Mouse (Mus musculus): ENCODE data around the gene Nsmf. TPM values are rescaled to one million over a fixed set of nuclear protein-coding genes. Genes with fewer than 3 reads are reported as not detected.

The Nsmf gene
- polyA plus RNA-seq, 1 experiment from 2014 or later = 71.1 TPM

Small RNA genes within 50 kb of the gene (microRNA-seq; reads per million reads assigned to microRNA genes)
- not detected for gene Gm24328
- not detected for gene Mir7664

Other genes starting within 250 kb of the Nsmf start
- gene Ehmt1, start 134.7 kb upstream of the Nsmf start, polyA plus RNA-seq (2015; fragmentation: Nextera tagmentation; extraction: Ambion mirVana) = 89.4 and 91.7 TPM in 2 replicates
- 98.8 and 116 TPM in 2 replicates for gene Arrdc1, start 119.1 kb upstream of the Nsmf start, polyA plus RNA-seq (2015; fragmentation: Nextera tagmentation; extraction: Ambion mirVana)
- gene Zmynd19, start 104.6 kb upstream of the Nsmf start, polyA plus RNA-seq (2015; fragmentation: Nextera tagmentation; extraction: Ambion mirVana) = 16.3 and 17.0 TPM in 2 replicates
- 24.5 and 26.0 TPM in 2 replicates for gene Dph7, start 92.0 kb upstream of the Nsmf start, polyA plus RNA-seq (2015; fragmentation: Nextera tagmentation; extraction: Ambion mirVana)
- gene Mrpl41, start 79.3 kb upstream of the Nsmf start, polyA plus RNA-seq (2015; fragmentation: Nextera tagmentation; extraction: Ambion mirVana) = 106 and 114 TPM in 2 replicates
- 5.1 and 7.9 TPM in 2 replicates for gene Pnpla7, start 78.3 kb upstream of the Nsmf start, polyA plus RNA-seq (2015; fragmentation: Nextera tagmentation; extraction: Ambion mirVana)
- 0.31 and 0.52 TPM in 2 replicates for gene Entpd8, start 25.9 kb downstream of the Nsmf start, polyA plus RNA-seq (2015; fragmentation: Nextera tagmentation; extraction: Ambion mirVana)
- gene Noxa1, start 40.8 kb downstream of the Nsmf start, polyA plus RNA-seq (2015; fragmentation: Nextera tagmentation; extraction: Ambion mirVana) = 1.0 and 1.1 TPM in 2 replicates
- gene Nrarp, start 126.4 kb downstream of the Nsmf start, polyA plus RNA-seq (2015; fragmentation: Nextera tagmentation; extraction: Ambion mirVana) = 15.7 and 16.0 TPM in 2 replicates
- 8.8 and 11.7 TPM in 2 replicates for gene Tor4a, start 142.5 kb downstream of the Nsmf start, polyA plus RNA-seq (2015; fragmentation: Nextera tagmentation; extraction: Ambion mirVana)
- 121 and 122 TPM in 2 replicates for gene Nelfb, start 157.1 kb downstream of the Nsmf start, polyA plus RNA-seq (2015; fragmentation: Nextera tagmentation; extraction: Ambion mirVana)
- gene Stpg3, start 160.3 kb downstream of the Nsmf start, polyA plus RNA-seq (2015; fragmentation: Nextera tagmentation; extraction: Ambion mirVana) = not detected in 2 replicates
- gene Fam166a, start 164.4 kb downstream of the Nsmf start, polyA plus RNA-seq (2015; fragmentation: Nextera tagmentation; extraction: Ambion mirVana) = 0.69 and 1.4 TPM in 2 replicates
- 704 and 709 TPM in 2 replicates for gene Tubb4b, start 170.3 kb downstream of the Nsmf start, polyA plus RNA-seq (2015; fragmentation: Nextera tagmentation; extraction: Ambion mirVana)
- gene Slc34a3, start 180.0 kb downstream of the Nsmf start, polyA plus RNA-seq (2015; fragmentation: Nextera tagmentation; extraction: Ambion mirVana) = not detected in 2 replicates
- not detected in 2 replicates for gene Rnf224, start 182.4 kb downstream of the Nsmf start, polyA plus RNA-seq (2015; fragmentation: Nextera tagmentation; extraction: Ambion mirVana)
- 8.9 and 9.9 TPM in 2 replicates for gene Rnf208, start 187.9 kb downstream of the Nsmf start, polyA plus RNA-seq (2015; fragmentation: Nextera tagmentation; extraction: Ambion mirVana)
- 0.19 and 0.35 TPM in 2 replicates for gene Cysrt1, start 188.1 kb downstream of the Nsmf start, polyA plus RNA-seq (2015; fragmentation: Nextera tagmentation; extraction: Ambion mirVana)
- 3.5 and 5.0 TPM in 2 replicates for gene AL732309.1, start 192.5 kb downstream of the Nsmf start, polyA plus RNA-seq (2015; fragmentation: Nextera tagmentation; extraction: Ambion mirVana)
- gene Tmem203, start 201.1 kb downstream of the Nsmf start, polyA plus RNA-seq (2015; fragmentation: Nextera tagmentation; extraction: Ambion mirVana) = 24.4 and 24.5 TPM in 2 replicates
- gene Tprn, start 208.3 kb downstream of the Nsmf start, polyA plus RNA-seq (2015; fragmentation: Nextera tagmentation; extraction: Ambion mirVana) = 6.7 and 8.7 TPM in 2 replicates
- gene Ssna1, start 218.1 kb downstream of the Nsmf start, polyA plus RNA-seq (2015; fragmentation: Nextera tagmentation; extraction: Ambion mirVana) = 229 and 239 TPM in 2 replicates
- gene Anapc2, start 218.1 kb downstream of the Nsmf start, polyA plus RNA-seq (2015; fragmentation: Nextera tagmentation; extraction: Ambion mirVana) = 132 and 136 TPM in 2 replicates
- not detected in 2 replicates for gene Tmem210, start 233.8 kb downstream of the Nsmf start, polyA plus RNA-seq (2015; fragmentation: Nextera tagmentation; extraction: Ambion mirVana)
- gene Lrrc26, start 235.6 kb downstream of the Nsmf start, polyA plus RNA-seq (2015; fragmentation: Nextera tagmentation; extraction: Ambion mirVana) = 3.4 and 4.5 TPM in 2 replicates